Mouse (Mus musculus): ENCODE measurements around the gene Sh3bp1. TPM values are rescaled to one million over a fixed set of nuclear protein-coding genes. Genes with fewer than 3 reads are reported as not detected.

The Sh3bp1 gene
- polyA plus RNA-seq, 1 experiment: 26.2 TPM

GRCm38 (mm10) chr15:78914823-78915659, 15.5 kb downstream of the Sh3bp1 start:
- Histone ChIP-seq H3K27ac (ENCODE audit: insufficient read depth, low read depth, low read length) (no peak overlapping the region), H3K4me3 (ENCODE audit: insufficient read depth, low read depth, low read length) (no peak overlapping the region)

GRCm38 (mm10) chr15:78915660-78916017, 16.1 kb downstream of the Sh3bp1 start:
- H3K27ac ChIP-seq (ENCODE audit: insufficient read depth, low read depth, low read length): no peak overlapping the region
- no peak for TF ChIP-seq POLR2A (IDR thresholded peaks at IDR 0.05; ENCODE audit: low read depth, low read length)
- TF ChIP-seq CTCF (conservative IDR thresholded peaks at IDR 0.05; ENCODE audit: insufficient read depth, insufficient read length, low read depth, low read length): peak; percentile 98
- H3K4me3 ChIP-seq (ENCODE audit: insufficient read depth, low read depth, low read length): no peak overlapping the region
- peak; percentile 83 for DNase-seq
- 14% methylated on average over 8 of the region's 8 CpGs for whole genome bisulfite sequencing
- no peaks in the 10 kb centered on the region for H3K4me1 ChIP-seq (ENCODE audit: control insufficient read depth, insufficient read depth, low read length)
- no peaks in the 10 kb centered on the region for H3K36me3 ChIP-seq (ENCODE audit: control insufficient read depth, insufficient read depth, low read length)
- H3K27me3 ChIP-seq (replicated peaks; ENCODE audit: control insufficient read depth, insufficient read depth, low read length): no peaks in the 10 kb centered on the region

More at GRCm38 (mm10) chr15:78914823-78915659, 15.5 kb downstream of the Sh3bp1 start:
- Histone ChIP-seq H3K36me3 (ENCODE audit: control insufficient read depth, insufficient read depth, low read length) (no peaks in the 10 kb centered on the region), H3K27me3 (replicated peaks; ENCODE audit: control insufficient read depth, insufficient read depth, low read length) (no peaks in the 10 kb centered on the region), H3K4me1 (ENCODE audit: control insufficient read depth, insufficient read depth, low read length) (no peaks in the 10 kb centered on the region)
- TF ChIP-seq POLR2A (IDR thresholded peaks at IDR 0.05; ENCODE audit: low read depth, low read length): no peak
- no peak for TF ChIP-seq CTCF (conservative IDR thresholded peaks at IDR 0.05; ENCODE audit: insufficient read depth, insufficient read length, low read depth, low read length)
- WGBS: 60% methylated on average over 8 of the region's 8 CpGs
- DNase-seq: peak; percentile 24

GRCm38 (mm10) chr15:78916052-78916826, 16.7 kb downstream of the Sh3bp1 start:
- Histone ChIP-seq H3K27me3 (replicated peaks; ENCODE audit: control insufficient read depth, insufficient read depth, low read length) (no peaks in the 10 kb centered on the region), H3K4me3 (ENCODE audit: insufficient read depth, low read depth, low read length) (no peak overlapping the region), H3K27ac (ENCODE audit: insufficient read depth, low read depth, low read length) (no peak overlapping the region), H3K36me3 (ENCODE audit: control insufficient read depth, insufficient read depth, low read length) (no peaks in the 10 kb centered on the region), H3K4me1 (ENCODE audit: control insufficient read depth, insufficient read depth, low read length) (no peaks in the 10 kb centered on the region)
- no peak for DNase-seq
- 74% methylated on average over 12 of the region's 12 CpGs for WGBS
- no peak for TF ChIP-seq CTCF (conservative IDR thresholded peaks at IDR 0.05; ENCODE audit: insufficient read depth, insufficient read length, low read depth, low read length)
- TF ChIP-seq POLR2A (IDR thresholded peaks at IDR 0.05; ENCODE audit: low read depth, low read length): no peak

- DNase-seq: no peak
- Histone ChIP-seq H3K27ac (ENCODE audit: insufficient read depth, low read depth, low read length) (no peak overlapping the region), H3K27me3 (replicated peaks; ENCODE audit: control insufficient read depth, insufficient read depth, low read length) (no peaks in the 10 kb centered on the region), H3K4me3 (ENCODE audit: insufficient read depth, low read depth, low read length) (no peak overlapping the region), H3K36me3 (ENCODE audit: control insufficient read depth, insufficient read depth, low read length) (no peaks in the 10 kb centered on the region), H3K4me1 (ENCODE audit: control insufficient read depth, insufficient read depth, low read length) (no peaks in the 10 kb centered on the region)
- WGBS: 93% methylated on average over 23 of the region's 23 CpGs
- TF ChIP-seq CTCF (conservative IDR thresholded peaks at IDR 0.05; ENCODE audit: insufficient read depth, insufficient read length, low read depth, low read length) (no peak), POLR2A (IDR thresholded peaks at IDR 0.05; ENCODE audit: low read depth, low read length) (no peak)
Observed at GRCm38 (mm10) chr15:78918126-78918525, 18.6 kb downstream of the Sh3bp1 start.

GRCm38 (mm10) chr15:78919914-78920313, 20.3 kb downstream of the Sh3bp1 start:
- no peak overlapping the region for H3K4me3 ChIP-seq (ENCODE audit: insufficient read depth, low read depth, low read length)
- no peak for DNase-seq
- H3K27me3 ChIP-seq (replicated peaks; ENCODE audit: control insufficient read depth, insufficient read depth, low read length): no peaks in the 10 kb centered on the region
- TF ChIP-seq CTCF (conservative IDR thresholded peaks at IDR 0.05; ENCODE audit: insufficient read depth, insufficient read length, low read depth, low read length) (no peak), POLR2A (IDR thresholded peaks at IDR 0.05; ENCODE audit: low read depth, low read length) (no peak)
- no peaks in the 10 kb centered on the region for H3K4me1 ChIP-seq (ENCODE audit: control insufficient read depth, insufficient read depth, low read length)
- H3K27ac ChIP-seq (ENCODE audit: insufficient read depth, low read depth, low read length): no peak overlapping the region
- WGBS: 87% methylated on average over 12 of the region's 12 CpGs
- H3K36me3 ChIP-seq (ENCODE audit: control insufficient read depth, insufficient read depth, low read length): no peaks in the 10 kb centered on the region

GRCm38 (mm10) chr15:78922700-78923099, 23.1 kb downstream of the Sh3bp1 start:
- no peak for TF ChIP-seq CTCF (conservative IDR thresholded peaks at IDR 0.05; ENCODE audit: insufficient read depth, insufficient read length, low read depth, low read length)
- no peak for TF ChIP-seq POLR2A (IDR thresholded peaks at IDR 0.05; ENCODE audit: low read depth, low read length)
- peaks cover 18% of the 10 kb centered on the region for H3K4me1 ChIP-seq (ENCODE audit: control insufficient read depth, insufficient read depth, low read length)

GRCm38 (mm10) chr15:78923585-78923984, 24.0 kb downstream of the Sh3bp1 start:
- TF ChIP-seq CTCF (conservative IDR thresholded peaks at IDR 0.05; ENCODE audit: insufficient read depth, insufficient read length, low read depth, low read length) (no peak), POLR2A (IDR thresholded peaks at IDR 0.05; ENCODE audit: low read depth, low read length) (no peak)
- H3K27me3 ChIP-seq (replicated peaks; ENCODE audit: control insufficient read depth, insufficient read depth, low read length): no peaks in the 10 kb centered on the region
- H3K4me3 ChIP-seq (ENCODE audit: insufficient read depth, low read depth, low read length): no peak overlapping the region
- H3K4me1 ChIP-seq (ENCODE audit: control insufficient read depth, insufficient read depth, low read length): peaks cover 21% of the 10 kb centered on the region
- H3K36me3 ChIP-seq (ENCODE audit: control insufficient read depth, insufficient read depth, low read length): no peaks in the 10 kb centered on the region
- no peak overlapping the region for H3K27ac ChIP-seq (ENCODE audit: insufficient read depth, low read depth, low read length)
- 81% methylated on average over 6 of the region's 6 CpGs for WGBS
- DNase-seq: no peak

More at GRCm38 (mm10) chr15:78922700-78923099, 23.1 kb downstream of the Sh3bp1 start:
- no peak for DNase-seq
- no peak overlapping the region for H3K4me3 ChIP-seq (ENCODE audit: insufficient read depth, low read depth, low read length)
- H3K27ac ChIP-seq (ENCODE audit: insufficient read depth, low read depth, low read length): no peak overlapping the region
- no peaks in the 10 kb centered on the region for H3K36me3 ChIP-seq (ENCODE audit: control insufficient read depth, insufficient read depth, low read length)
- 95% methylated on average over 7 of the region's 7 CpGs for WGBS
- no peaks in the 10 kb centered on the region for H3K27me3 ChIP-seq (replicated peaks; ENCODE audit: control insufficient read depth, insufficient read depth, low read length)
